Mouse (Mus musculus): ENCODE data around the gene Rprd2. TPM values are rescaled to one million over a fixed set of nuclear protein-coding genes. Genes with fewer than 3 reads are reported as not detected.

Gene Rprd2
- polyA plus RNA-seq, 1 experiment from 2014 or later: 22.4 TPM

DNA sequence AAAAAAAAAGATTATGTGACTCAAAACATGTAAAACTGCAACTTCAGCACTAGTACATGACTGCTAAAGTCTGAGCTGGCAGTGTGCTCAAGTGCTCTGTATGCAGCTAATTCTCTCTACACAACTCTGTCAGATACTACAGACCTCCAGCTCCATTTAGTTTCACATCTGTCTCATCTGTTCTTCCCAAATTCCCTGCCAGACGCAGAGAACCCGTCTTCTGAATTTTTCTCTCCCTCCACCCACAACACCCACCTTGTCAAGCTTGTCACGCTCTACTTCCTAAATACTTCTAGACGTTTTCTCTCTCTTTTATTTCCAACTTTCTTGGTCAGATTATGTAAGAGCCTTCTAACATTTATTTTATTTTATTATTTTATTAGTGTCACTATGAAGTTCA is 19.9 kb downstream of the Rprd2 start:
- no peaks in the 10 kb centered on the region for H3K27me3 ChIP-seq (ENCODE audit: control insufficient read depth, insufficient read depth, low read length)
- ATAC-seq (ENCODE audit: low FRiP score) (no peak), DNase-seq (ENCODE audit: low spot score, missing footprints) (peak; percentile 60)
- H3K4me3 ChIP-seq (ENCODE audit: low read depth, low read length): no peak overlapping the region
- H3K36me3 ChIP-seq (ENCODE audit: control insufficient read depth, insufficient read depth, low read length): peaks cover 3% of the 10 kb centered on the region; the same call in 1 of the 2 replicates
- no peaks in the 10 kb centered on the region for H3K9me3 ChIP-seq (ENCODE audit: control insufficient read depth, low read length)
- no peak overlapping the region for H3K27ac ChIP-seq (ENCODE audit: low read depth, low read length)
- no peak overlapping the region for H3K9ac ChIP-seq (ENCODE audit: low read length)
- no peaks in the 10 kb centered on the region for H3K4me1 ChIP-seq (ENCODE audit: control insufficient read depth, insufficient read depth, low read length)
- WGBS: 92% methylated on average over 4 of the region's 4 CpGs
- no peak overlapping the region for H3K4me2 ChIP-seq

DNA sequence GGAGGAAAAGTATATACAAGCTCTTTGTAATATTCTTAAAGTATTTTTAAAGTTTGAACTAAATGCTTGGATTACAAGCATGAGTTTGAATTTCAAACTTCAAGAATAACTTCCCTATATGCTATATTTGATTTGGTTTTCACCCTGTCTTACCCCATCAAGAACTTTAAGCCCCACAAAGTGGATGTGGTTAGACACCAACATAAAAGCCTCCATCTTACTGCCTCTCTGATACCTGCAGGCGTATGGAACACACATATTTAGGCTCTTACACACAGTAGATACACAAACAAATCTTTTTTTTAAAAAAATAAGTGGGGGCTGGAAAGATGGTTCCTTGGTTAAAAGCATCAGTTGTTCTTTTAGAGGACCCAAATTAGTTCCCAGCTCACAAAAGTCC is 24.4 kb downstream of the Rprd2 start:
- 92% methylated on average over 1 of the region's 1 CpGs for WGBS
- H3K27ac ChIP-seq (ENCODE audit: low read depth, low read length): no peak overlapping the region
- H3K36me3 ChIP-seq (ENCODE audit: control insufficient read depth, insufficient read depth, low read length): no peaks in the 10 kb centered on the region
- DNase-seq (ENCODE audit: low spot score, missing footprints): peak; percentile 65
- H3K27me3 ChIP-seq (ENCODE audit: control insufficient read depth, insufficient read depth, low read length): no peaks in the 10 kb centered on the region
- ATAC-seq (ENCODE audit: low FRiP score): no peak
- no peaks in the 10 kb centered on the region for H3K4me1 ChIP-seq (ENCODE audit: control insufficient read depth, insufficient read depth, low read length)
- H3K4me3 ChIP-seq (ENCODE audit: low read depth, low read length): no peak overlapping the region
- no peak overlapping the region for H3K4me2 ChIP-seq
- no peak overlapping the region for H3K9ac ChIP-seq (ENCODE audit: low read length)
- H3K9me3 ChIP-seq (ENCODE audit: control insufficient read depth, low read length): no peaks in the 10 kb centered on the region

DNA sequence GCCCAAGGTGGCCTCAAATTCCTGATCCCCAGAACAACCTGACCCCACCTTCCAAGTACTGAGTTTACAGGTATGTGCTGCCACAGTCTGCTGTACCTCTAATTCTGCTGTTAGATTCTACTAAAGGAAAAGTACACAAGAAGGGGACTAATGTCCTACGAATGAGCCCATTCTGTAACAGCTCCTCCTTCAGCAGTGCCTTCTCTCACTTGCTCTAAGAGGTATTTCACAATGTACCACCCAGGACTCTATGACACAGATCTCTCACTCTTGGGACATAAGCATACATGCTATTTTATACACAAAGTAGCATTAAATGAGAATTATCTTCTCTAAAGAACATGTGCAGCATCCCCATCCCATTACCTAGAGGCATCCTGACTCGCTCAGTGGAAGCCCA is 25.0 kb downstream of the Rprd2 start:
- no peak overlapping the region for H3K4me3 ChIP-seq (ENCODE audit: low read depth, low read length)
- H3K27me3 ChIP-seq (ENCODE audit: control insufficient read depth, insufficient read depth, low read length): no peaks in the 10 kb centered on the region
- no peak overlapping the region for H3K9ac ChIP-seq (ENCODE audit: low read length)
- H3K9me3 ChIP-seq (ENCODE audit: control insufficient read depth, low read length): no peaks in the 10 kb centered on the region
- no peaks in the 10 kb centered on the region for H3K4me1 ChIP-seq (ENCODE audit: control insufficient read depth, insufficient read depth, low read length)
- ATAC-seq (ENCODE audit: low FRiP score) (no peak), DNase-seq (ENCODE audit: low spot score, missing footprints) (peak; percentile 71)
- no peak overlapping the region for H3K4me2 ChIP-seq
- no peak overlapping the region for H3K27ac ChIP-seq (ENCODE audit: low read depth, low read length)
- no peaks in the 10 kb centered on the region for H3K36me3 ChIP-seq (ENCODE audit: control insufficient read depth, insufficient read depth, low read length)
- WGBS: 78% methylated on average over 2 of the region's 2 CpGs

DNA sequence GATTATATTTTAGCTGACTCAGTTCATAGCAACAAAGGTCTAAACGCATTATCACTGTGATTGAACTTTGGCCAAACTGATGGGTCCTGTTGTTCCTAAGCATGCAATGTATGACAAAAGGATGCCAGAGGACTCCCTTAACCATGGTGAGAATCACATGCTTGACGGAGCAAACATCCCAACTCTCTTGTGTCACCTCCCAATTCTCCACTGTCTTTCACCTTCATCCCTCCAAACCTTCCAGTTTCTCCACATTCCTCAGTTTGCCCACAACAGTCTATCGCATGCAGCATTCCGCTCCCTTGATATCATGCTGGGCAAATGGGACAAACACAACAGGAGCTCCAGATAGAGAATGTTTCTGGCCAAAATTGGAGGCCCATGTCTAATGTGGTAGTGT is 33.2 kb downstream of the Rprd2 start:
- Histone ChIP-seq H3K9ac (ENCODE audit: low read length) (no peak overlapping the region), H3K9me3 (ENCODE audit: control insufficient read depth, low read length) (no peaks in the 10 kb centered on the region), H3K27ac (ENCODE audit: low read depth, low read length) (no peak overlapping the region), H3K4me1 (ENCODE audit: control insufficient read depth, insufficient read depth, low read length) (no peaks in the 10 kb centered on the region), H3K27me3 (ENCODE audit: control insufficient read depth, insufficient read depth, low read length) (no peaks in the 10 kb centered on the region), H3K36me3 (ENCODE audit: control insufficient read depth, insufficient read depth, low read length) (peaks cover 10% of the 10 kb centered on the region), H3K4me2 (no peak overlapping the region), H3K4me3 (ENCODE audit: low read depth, low read length) (no peak overlapping the region)
- DNase-seq (ENCODE audit: low spot score, missing footprints) (peak; percentile 37), ATAC-seq (ENCODE audit: low FRiP score) (no peak)
- 91% methylated on average over 4 of the region's 4 CpGs for WGBS

DNA sequence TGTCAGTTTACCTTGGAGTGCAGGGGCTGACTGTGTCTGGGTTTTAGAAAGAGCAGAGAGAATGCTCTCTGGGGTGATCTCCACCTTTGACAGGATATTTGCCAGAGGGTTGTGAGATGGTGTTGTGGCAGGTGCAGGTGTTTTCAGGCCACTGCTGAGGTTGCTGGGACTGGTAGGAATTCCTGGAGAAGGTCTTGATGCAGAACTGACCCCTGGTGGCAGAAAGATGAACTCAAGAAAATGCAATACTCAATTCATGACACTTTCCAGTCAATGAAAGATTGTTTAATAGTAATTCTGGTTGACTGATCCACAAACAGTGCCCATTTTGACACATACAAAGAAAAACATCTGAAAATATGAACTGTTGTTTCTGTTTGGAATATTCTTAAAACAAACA is 46.7 kb downstream of the Rprd2 start:
- Histone ChIP-seq H3K9ac (ENCODE audit: low read length) (no peak overlapping the region), H3K4me1 (ENCODE audit: control insufficient read depth, insufficient read depth, low read length) (no peaks in the 10 kb centered on the region), H3K27me3 (ENCODE audit: control insufficient read depth, insufficient read depth, low read length) (no peaks in the 10 kb centered on the region), H3K4me3 (ENCODE audit: low read depth, low read length) (no peak overlapping the region), H3K36me3 (ENCODE audit: control insufficient read depth, insufficient read depth, low read length) (peaks cover 12% of the 10 kb centered on the region), H3K9me3 (ENCODE audit: control insufficient read depth, low read length) (no peaks in the 10 kb centered on the region), H3K4me2 (no peak overlapping the region), H3K27ac (ENCODE audit: low read depth, low read length) (no peak overlapping the region)
- ATAC-seq (ENCODE audit: low FRiP score) (no peak), DNase-seq (ENCODE audit: low spot score, missing footprints) (peak; percentile 79)

DNA sequence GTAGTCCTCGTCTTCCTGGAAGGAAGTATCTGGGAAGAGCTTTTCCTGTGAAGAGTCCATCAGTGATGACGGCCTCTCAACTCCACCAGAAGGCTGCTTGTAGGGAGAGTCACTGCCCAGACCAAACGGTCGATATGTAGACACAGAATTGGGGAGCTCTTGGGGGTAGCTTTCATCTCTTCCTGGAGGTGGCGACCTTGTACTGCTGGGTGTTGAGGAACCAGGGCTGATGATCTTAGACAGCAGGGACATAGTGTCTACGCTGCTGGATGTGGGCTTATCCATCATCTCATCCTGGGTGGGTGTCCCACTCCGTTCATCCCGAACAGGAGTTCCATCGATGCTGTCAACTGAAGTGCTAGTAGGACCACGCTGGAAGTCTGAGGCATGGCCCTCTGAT is 53.1 kb downstream of the Rprd2 start:
- H3K4me1 ChIP-seq (ENCODE audit: control insufficient read depth, insufficient read depth, low read length): no peaks in the 10 kb centered on the region; the same call in 1 of the 2 replicates
- no peaks in the 10 kb centered on the region for H3K9me3 ChIP-seq (ENCODE audit: control insufficient read depth, low read length)
- no peaks in the 10 kb centered on the region for H3K27me3 ChIP-seq (ENCODE audit: control insufficient read depth, insufficient read depth, low read length)
- ATAC-seq (ENCODE audit: low FRiP score) (no peak), DNase-seq (ENCODE audit: low spot score, missing footprints) (no peak)
- peaks cover 17% of the 10 kb centered on the region for H3K36me3 ChIP-seq (ENCODE audit: control insufficient read depth, insufficient read depth, low read length)
- no peak overlapping the region for H3K9ac ChIP-seq (ENCODE audit: low read length)
- H3K4me3 ChIP-seq (ENCODE audit: low read depth, low read length): no peak overlapping the region
- H3K27ac ChIP-seq (ENCODE audit: low read depth, low read length): no peak overlapping the region
- WGBS: 93% methylated on average over 10 of the region's 10 CpGs
- H3K4me2 ChIP-seq: no peak overlapping the region

DNA sequence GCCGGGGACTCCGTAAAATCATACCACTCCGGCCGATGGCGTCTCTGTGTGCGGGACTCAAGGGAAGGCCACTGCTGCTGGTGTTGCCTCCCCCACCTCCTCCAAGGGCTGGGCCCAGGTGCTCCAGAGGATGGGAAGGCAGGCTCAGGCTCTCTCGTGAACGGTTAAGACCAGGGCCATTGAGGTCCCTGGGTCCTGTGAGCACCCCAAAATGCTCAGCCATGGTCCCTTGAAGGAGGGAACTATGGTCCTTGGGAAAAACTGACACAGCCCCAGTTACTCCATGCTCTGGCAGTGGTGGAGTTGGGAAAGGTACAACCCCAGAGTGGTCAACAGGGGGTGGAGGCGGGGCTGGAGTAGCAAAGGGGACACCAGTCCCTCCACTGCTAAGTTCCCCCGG is 54.9 kb downstream of the Rprd2 start:
- ATAC-seq (ENCODE audit: low FRiP score) (no peak), DNase-seq (ENCODE audit: low spot score, missing footprints) (peak; percentile 68)
- H3K27me3 ChIP-seq (ENCODE audit: control insufficient read depth, insufficient read depth, low read length): no peaks in the 10 kb centered on the region
- no peak overlapping the region for H3K9ac ChIP-seq (ENCODE audit: low read length)
- H3K27ac ChIP-seq (ENCODE audit: low read depth, low read length): no peak overlapping the region
- no peak overlapping the region for H3K4me2 ChIP-seq
- 84% methylated on average over 10 of the region's 10 CpGs for WGBS
- no peak overlapping the region for H3K4me3 ChIP-seq (ENCODE audit: low read depth, low read length)
- H3K4me1 ChIP-seq (ENCODE audit: control insufficient read depth, insufficient read depth, low read length): no peaks in the 10 kb centered on the region; the same call in 1 of the 2 replicates
- no peaks in the 10 kb centered on the region for H3K9me3 ChIP-seq (ENCODE audit: control insufficient read depth, low read length)
- peaks cover 17% of the 10 kb centered on the region for H3K36me3 ChIP-seq (ENCODE audit: control insufficient read depth, insufficient read depth, low read length)

DNA sequence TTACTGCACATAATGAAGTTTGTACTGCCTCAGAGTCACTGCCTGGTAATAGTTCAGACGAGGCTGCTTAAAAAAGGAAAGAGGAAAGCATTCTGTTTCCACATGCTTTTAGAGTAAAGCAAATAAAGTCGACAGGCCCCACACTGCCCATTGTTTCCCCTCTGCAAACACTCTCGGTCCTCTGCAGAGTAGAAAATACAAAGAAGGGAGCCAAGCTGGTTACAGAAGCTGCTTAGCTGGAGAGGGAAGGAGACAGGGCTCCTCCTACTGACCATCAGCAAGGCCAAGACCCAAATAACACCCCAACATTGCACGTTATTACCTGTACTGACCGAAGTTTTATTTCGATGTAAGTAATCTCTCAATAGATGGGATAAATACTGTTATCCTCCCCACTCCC is 55.7 kb downstream of the Rprd2 start:
- Histone ChIP-seq H3K4me2 (no peak overlapping the region), H3K27ac (ENCODE audit: low read depth, low read length) (no peak overlapping the region), H3K4me1 (ENCODE audit: control insufficient read depth, insufficient read depth, low read length) (no peaks in the 10 kb centered on the region; the same call in 1 of the 2 replicates), H3K27me3 (ENCODE audit: control insufficient read depth, insufficient read depth, low read length) (no peaks in the 10 kb centered on the region), H3K9ac (ENCODE audit: low read length) (no peak overlapping the region), H3K9me3 (ENCODE audit: control insufficient read depth, low read length) (no peaks in the 10 kb centered on the region), H3K4me3 (ENCODE audit: low read depth, low read length) (no peak overlapping the region), H3K36me3 (ENCODE audit: control insufficient read depth, insufficient read depth, low read length) (peaks cover 17% of the 10 kb centered on the region)
- WGBS: 45% methylated on average over 6 of the region's 6 CpGs
- peak; percentile 69 for DNase-seq (ENCODE audit: low spot score, missing footprints)
- ATAC-seq (ENCODE audit: low FRiP score): 0 out of 2 replicates have a peak, but pooled peaks have one; percentile 33

DNA sequence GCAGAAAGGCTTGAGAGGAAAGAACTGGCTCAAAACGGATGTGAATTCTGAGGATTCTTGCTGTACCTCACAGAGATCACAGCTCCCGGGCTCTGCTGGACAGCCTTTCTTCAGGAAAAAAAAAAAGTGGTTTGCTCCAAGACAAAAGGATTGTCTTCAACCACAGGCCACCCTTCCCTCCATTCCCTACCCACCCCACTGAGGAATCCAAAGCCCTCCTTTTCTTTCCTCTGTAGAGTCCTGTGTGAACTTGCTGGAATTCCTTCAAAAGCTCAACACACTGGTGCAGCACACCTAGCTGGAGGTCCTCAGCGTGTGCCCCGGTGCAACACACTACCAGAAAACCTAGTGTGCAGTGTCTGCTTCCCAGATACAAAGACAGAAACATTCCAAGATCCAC is 56.9 kb downstream of the Rprd2 start:
- DNase-seq (ENCODE audit: low spot score, missing footprints): no peak
- no peaks in the 10 kb centered on the region; the same call in 1 of the 2 replicates for H3K4me1 ChIP-seq (ENCODE audit: control insufficient read depth, insufficient read depth, low read length)
- no peaks in the 10 kb centered on the region for H3K27me3 ChIP-seq (ENCODE audit: control insufficient read depth, insufficient read depth, low read length)
- H3K4me3 ChIP-seq (ENCODE audit: low read depth, low read length): no peak overlapping the region
- no peak overlapping the region for H3K27ac ChIP-seq (ENCODE audit: low read depth, low read length)
- no peaks in the 10 kb centered on the region for H3K9me3 ChIP-seq (ENCODE audit: control insufficient read depth, low read length)
- WGBS: 63% methylated on average over 4 of the region's 4 CpGs
- H3K9ac ChIP-seq (ENCODE audit: low read length): no peak overlapping the region
- no peak for ATAC-seq (ENCODE audit: low FRiP score)
- peaks cover 17% of the 10 kb centered on the region for H3K36me3 ChIP-seq (ENCODE audit: control insufficient read depth, insufficient read depth, low read length)
- H3K4me2 ChIP-seq: no peak overlapping the region

DNA sequence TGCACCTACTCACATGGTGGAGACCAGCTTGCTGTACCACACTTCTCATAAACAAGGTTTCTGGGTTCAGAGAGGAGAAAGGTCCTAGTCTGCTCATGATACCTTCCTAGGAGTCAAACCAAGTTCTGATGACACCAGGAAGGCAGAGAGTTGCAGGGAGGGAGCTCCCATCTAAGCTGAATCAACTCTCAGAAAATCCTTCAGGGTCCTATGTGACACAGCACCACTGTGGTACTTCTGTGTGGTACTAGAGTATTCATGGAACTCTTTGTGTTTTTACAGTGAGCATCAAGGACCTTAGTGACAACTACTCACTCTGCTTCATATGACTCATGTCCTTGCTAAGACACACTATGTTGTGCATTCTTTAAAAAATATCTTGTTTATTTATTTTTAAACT is 58.0 kb downstream of the Rprd2 start:
- Histone ChIP-seq H3K9ac (ENCODE audit: low read length) (no peak overlapping the region), H3K4me1 (ENCODE audit: control insufficient read depth, insufficient read depth, low read length) (no peaks in the 10 kb centered on the region; the same call in 1 of the 2 replicates), H3K9me3 (ENCODE audit: control insufficient read depth, low read length) (no peaks in the 10 kb centered on the region), H3K4me2 (no peak overlapping the region), H3K27ac (ENCODE audit: low read depth, low read length) (no peak overlapping the region), H3K27me3 (ENCODE audit: control insufficient read depth, insufficient read depth, low read length) (no peaks in the 10 kb centered on the region), H3K36me3 (ENCODE audit: control insufficient read depth, insufficient read depth, low read length) (peaks cover 14% of the 10 kb centered on the region), H3K4me3 (ENCODE audit: low read depth, low read length) (no peak overlapping the region)
- no peak for ATAC-seq (ENCODE audit: low FRiP score)
- DNase-seq (ENCODE audit: low spot score, missing footprints): no peak

Data from midbrain, embryonic 11.5 days (tissue).